Mouse (Mus musculus) thymus, adult 2 months (tissue): ENCODE measurements around the gene Sertad4.

ENCODE experiments used
- CTCF ChIP-seq: fragments of 200-500 bp; IDR thresholded peaks from 2 replicates; pipeline ENCODE4 v1.5.1; 2012; ENCODE audit warnings: mild to moderate bottlenecking, control low read depth, low read length, moderate library complexity, borderline replicate concordance; ENCODE audit not compliant: control insufficient read depth, poor library complexity, insufficient read depth; ENCODE audit errors: extremely low read depth
- POLR2A ChIP-seq: fragments of 200-500 bp; IDR thresholded peaks from 2 replicates; pipeline ENCODE4 v1.6.1; 2012; ENCODE audit warnings: mild to moderate bottlenecking, low read length, control low read depth, moderate library complexity; ENCODE audit not compliant: control insufficient read depth, poor library complexity, insufficient read depth; ENCODE audit errors: extremely low read depth

GRCm38 (mm10) chr1:192896076-192896475 lies 40.5 kb upstream of the Sertad4 start:
- TF ChIP-seq CTCF (no peak), POLR2A (no peak)
